Mouse (Mus musculus) small intestine, adult 10 weeks (tissue): ENCODE data around the gene Fam240a. TPM values are rescaled to one million over a fixed set of nuclear protein-coding genes. Genes with fewer than 3 reads are reported as not detected.

ENCODE experiments used
- polyA plus RNA-seq: library from polyadenylated mRNA; stranded (reverse); fragments of 350-450 nt; fragmentation: Illumina TruSeq; extraction: RNeasy Lipid Tissue Mini Kit (QIAGEN cat#74804); gene quantifications from one replicate; pipeline ENCODE4 v1.2.3, GENCODE M21; 2014; ENCODE audit warnings: low replicate concordance

Fam240a gene
- not detected for polyA plus RNA-seq

GRCm38 (mm10) chr9:110916786-110917185 is at the start of gene Fam240a:
Fam240a (minus strand) TSS chr9:110916861.

DNA sequence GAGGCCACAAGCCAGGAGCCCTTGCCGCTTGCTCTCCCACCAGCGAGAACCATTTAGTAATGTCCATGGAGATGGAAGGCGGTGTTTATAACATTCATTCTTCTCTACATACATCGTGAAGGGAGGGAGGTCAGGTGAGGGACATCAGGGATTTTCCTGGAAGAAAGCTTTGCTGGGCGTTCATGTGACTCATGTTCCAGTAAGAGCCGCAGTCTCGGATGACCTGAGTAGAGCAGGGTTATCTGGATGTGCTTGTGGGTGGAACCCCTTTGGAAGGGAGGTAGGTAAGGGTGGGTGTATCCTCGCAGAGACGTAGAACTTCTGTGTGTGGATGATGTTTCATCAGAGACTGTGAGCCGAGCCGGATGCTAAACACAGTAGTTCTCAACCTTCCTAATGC is 34.7 kb upstream of the Fam240a start, which contains the start of gene Lrrc2:
Gene Lrrc2 (plus strand): TSS at position 149 of the 400 bp plus-strand sequence.

DNA sequence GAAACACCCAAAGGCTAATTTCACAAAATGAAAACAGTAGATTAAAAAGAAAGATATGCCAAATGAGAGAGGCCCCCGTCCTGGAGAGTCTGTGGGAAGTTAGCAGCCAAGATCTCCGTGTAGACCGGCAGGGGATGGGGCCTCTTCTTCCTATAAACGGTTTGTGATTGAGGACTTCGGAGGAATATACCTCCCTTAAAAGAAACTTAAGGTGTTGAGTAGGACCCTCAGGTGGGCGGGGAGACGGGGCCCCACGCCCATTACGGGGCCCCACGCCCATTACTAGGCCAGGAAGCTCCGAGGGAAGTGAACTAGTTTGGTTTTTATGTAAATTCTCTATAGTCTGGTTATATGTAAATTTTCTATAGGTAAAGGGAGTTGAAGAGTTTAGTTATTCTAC is 29.3 kb upstream of the Fam240a start, which contains the start of gene Tdgf1:
Gene Tdgf1 (minus strand): TSS at position 233 of the 400 bp plus-strand sequence.

GRCm38 (mm10) chr9:110879998-110880561 is 36.6 kb downstream of the Fam240a start, which contains the start of gene Tmie:
Tmie (minus strand) TSS chr9:110880113.

DNA sequence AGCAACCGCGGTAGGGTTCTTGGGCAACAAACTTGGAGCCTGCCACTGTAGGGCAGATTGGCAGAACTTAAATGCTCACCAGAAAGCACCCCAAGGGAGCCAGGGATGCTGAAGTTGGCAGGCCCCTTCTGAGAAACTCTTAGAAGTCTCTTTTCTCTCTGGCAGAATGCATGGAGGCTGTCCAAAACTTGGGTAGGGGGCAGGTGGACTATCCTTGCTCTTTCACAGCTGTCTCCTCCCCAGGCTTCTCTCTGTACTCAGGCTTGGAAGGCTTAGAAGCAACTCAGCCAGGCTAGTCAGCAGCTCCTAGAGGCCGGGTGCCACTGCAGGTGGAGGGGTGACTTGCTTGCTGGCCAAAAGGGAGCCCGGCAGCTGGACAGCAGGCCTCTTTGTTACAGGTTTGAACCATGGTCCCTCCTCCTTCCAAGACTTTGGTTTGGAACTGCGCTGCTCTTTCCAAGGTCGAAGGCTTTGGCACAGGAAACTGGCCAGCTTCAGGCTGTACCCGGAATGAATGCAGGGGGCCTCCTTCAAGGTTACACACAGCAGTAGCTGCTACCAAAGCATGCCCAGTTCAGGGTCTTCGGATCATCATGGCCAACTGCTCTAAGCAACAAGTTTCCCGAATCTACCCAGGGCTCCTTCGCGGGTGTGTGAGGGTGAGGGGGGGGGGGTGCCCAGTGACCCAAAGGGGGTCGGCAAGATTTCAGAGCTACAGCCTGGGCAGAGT is 37.3 kb downstream of the Fam240a start, which contains the start of gene Als2cl:
Gene Als2cl (plus strand): TSS at position 680 of the 730 bp plus-strand sequence.

Other genes with a start within 250 kb of the Fam240a start
- not detected for gene Myl3, start 175.0 kb downstream of the Fam240a start, polyA plus RNA-seq
- not detected for gene Pth1r, start 169.7 kb downstream of the Fam240a start, polyA plus RNA-seq
- gene Prss42, start 118.7 kb downstream of the Fam240a start, polyA plus RNA-seq, result not detected
- gene Prss44, start 102.9 kb downstream of the Fam240a start, polyA plus RNA-seq, result not detected
- not detected for gene Prss43, start 90.2 kb downstream of the Fam240a start, polyA plus RNA-seq
- gene Prss45, start 82.3 kb downstream of the Fam240a start, polyA plus RNA-seq, result not detected
- gene Prss46, start 72.4 kb downstream of the Fam240a start, polyA plus RNA-seq, result not detected
- gene Prss50, start 58.9 kb downstream of the Fam240a start, polyA plus RNA-seq, result not detected
- gene Als2cl, start 37.0 kb downstream of the Fam240a start, polyA plus RNA-seq, result 3.1 TPM
- 0.74 TPM for gene Tmie, start 36.7 kb downstream of the Fam240a start, polyA plus RNA-seq
- not detected for gene Tdgf1, start 29.3 kb upstream of the Fam240a start, polyA plus RNA-seq
- gene Lrrc2, start 34.7 kb upstream of the Fam240a start, polyA plus RNA-seq, result 0.22 TPM
- gene Rtp3, start 73.7 kb upstream of the Fam240a start, polyA plus RNA-seq, result 0.37 TPM
- gene Ltf, start 102.4 kb upstream of the Fam240a start, polyA plus RNA-seq, result not detected
- 1.2 TPM for gene Ccrl2, start 140.7 kb upstream of the Fam240a start, polyA plus RNA-seq
- 95.7 TPM for gene Lrrfip2, start 200.7 kb upstream of the Fam240a start, polyA plus RNA-seq